Mouse (Mus musculus): ENCODE measurements around the gene Lrrc66.
A peak's percentile ranks its signal among the peaks of the same experiment; 100 is the strongest.

- TF ChIP-seq CTCF (conservative IDR thresholded peaks at IDR 0.05; ENCODE audit: insufficient read depth, insufficient read length, low read depth, low read length) (0 out of 2 replicates have a peak, but pooled peaks have one; percentile 20), POLR2A (IDR thresholded peaks at IDR 0.05; ENCODE audit: low read depth, low read length) (no peak)
Measured at GRCm38 (mm10) chr5:73602865-73603264, 29.5 kb downstream of the Lrrc66 start.
